Mouse (Mus musculus) embryonic facial prominence, embryonic 12.5 days (tissue): Measurements from ENCODE around the gene Gm17349. TPM values are rescaled to one million over a fixed set of nuclear protein-coding genes. Genes with fewer than 3 reads are reported as not detected.

Experiments
- polyA plus RNA-seq: library from polyadenylated mRNA; unstranded; fragments of >200 nt; fragmentation: Nextera tagmentation; extraction: Ambion mirVana; gene quantifications from 2 replicates; pipeline ENCODE4 v1.2.1, GENCODE M21; 2016

The Gm17349 gene
- polyA plus RNA-seq, 1 experiment from 2014 or later, result not detected

Other genes with a start within 250 kb of the Gm17349 start
- 11.6 and 12.3 TPM in 2 replicates for gene Nckap5l, start 247.7 kb downstream of the Gm17349 start, polyA plus RNA-seq
- gene Bcdin3d, start 230.8 kb downstream of the Gm17349 start, polyA plus RNA-seq, result 14.6 and 16.3 TPM in 2 replicates
- 0.36 and 1.0 TPM in 2 replicates for gene Faim2, start 177.3 kb downstream of the Gm17349 start, polyA plus RNA-seq
- gene Aqp2, start 126.4 kb downstream of the Gm17349 start, polyA plus RNA-seq, result not detected in 2 replicates
- gene Aqp5, start 114.7 kb downstream of the Gm17349 start, polyA plus RNA-seq, result 0.33 TPM in 1 of 2 replicates, not detected in the other
- 0.08 TPM in 1 of 2 replicates, not detected in the other for gene Aqp6, start 104.1 kb downstream of the Gm17349 start, polyA plus RNA-seq
- gene Racgap1, start 53.8 kb downstream of the Gm17349 start, polyA plus RNA-seq, result 136 and 149 TPM in 2 replicates
- 6.2 and 6.7 TPM in 2 replicates for gene Asic1, start 35.1 kb downstream of the Gm17349 start, polyA plus RNA-seq
- 67.4 and 80.2 TPM in 2 replicates for gene Smarcd1, start 3.4 kb downstream of the Gm17349 start, polyA plus RNA-seq
- gene Gpd1, start 12.0 kb upstream of the Gm17349 start, polyA plus RNA-seq, result 0.34 and 0.54 TPM in 2 replicates
- gene Cox14, start 20.1 kb upstream of the Gm17349 start, polyA plus RNA-seq, result 148 and 161 TPM in 2 replicates
- gene Cers5, start 67.4 kb upstream of the Gm17349 start, polyA plus RNA-seq, result 70.1 and 74.9 TPM in 2 replicates
- gene Lima1, start 170.0 kb upstream of the Gm17349 start, polyA plus RNA-seq, result 86.5 and 92.7 TPM in 2 replicates